Mouse (Mus musculus): ENCODE results near the gene Prkca. TPM values are rescaled to one million over a fixed set of nuclear protein-coding genes. Genes with fewer than 3 reads are reported as not detected.

Prkca gene
- polyA plus RNA-seq, 1 experiment from 2014 or later = 5.3 TPM

GRCm38 (mm10) chr11:108236195-108236594 lies 107.5 kb downstream of the Prkca start:
- ATAC-seq (no peak), DNase-seq (ENCODE audit: low spot score) (no peak)
- 21% methylated on average over 2 of the region's 2 CpGs for WGBS
- no peaks in the 10 kb centered on the region for H3K9me3 ChIP-seq (replicated peaks; ENCODE audit: control insufficient read depth, low read length)
- no peak overlapping the region for H3K9ac ChIP-seq (ENCODE audit: low read length)
- no peaks in the 10 kb centered on the region for H3K36me3 ChIP-seq (ENCODE audit: control insufficient read depth, insufficient read depth, low read length)
- no peaks in the 10 kb centered on the region for H3K27me3 ChIP-seq (replicated peaks; ENCODE audit: control insufficient read depth, insufficient read depth, low read length)
- H3K27ac ChIP-seq (ENCODE audit: low read depth, low read length) = no peak overlapping the region
- no peak overlapping the region for H3K4me3 ChIP-seq (ENCODE audit: low read depth, low read length)
- peaks cover 4% of the 10 kb centered on the region; the same call in 1 of the 2 replicates for H3K4me1 ChIP-seq (ENCODE audit: control insufficient read depth, insufficient read depth, low read length)
- H3K4me2 ChIP-seq (ENCODE audit: low read length) = no peak overlapping the region

- ATAC-seq = no peak
- Histone ChIP-seq H3K9me3 (replicated peaks; ENCODE audit: control insufficient read depth, low read length) (no peaks in the 10 kb centered on the region), H3K27me3 (replicated peaks; ENCODE audit: control insufficient read depth, insufficient read depth, low read length) (no peaks in the 10 kb centered on the region), H3K36me3 (ENCODE audit: control insufficient read depth, insufficient read depth, low read length) (no peaks in the 10 kb centered on the region), H3K4me3 (ENCODE audit: low read depth, low read length) (no peak overlapping the region), H3K4me1 (ENCODE audit: control insufficient read depth, insufficient read depth, low read length) (peaks cover 4% of the 10 kb centered on the region; the same call in 1 of the 2 replicates), H3K9ac (ENCODE audit: low read length) (no peak overlapping the region), H3K27ac (ENCODE audit: low read depth, low read length) (no peak overlapping the region), H3K4me2 (ENCODE audit: low read length) (no peak overlapping the region)
- no peak for DNase-seq (ENCODE audit: low spot score)
- WGBS = 90% methylated on average over 5 of the region's 5 CpGs
Observed at GRCm38 (mm10) chr11:108235081-108235703, 108.5 kb downstream of the Prkca start.

GRCm38 (mm10) chr11:108233015-108233414 lies 110.7 kb downstream of the Prkca start:
- H3K4me2 ChIP-seq (ENCODE audit: low read length) = no peak overlapping the region
- no peak overlapping the region for H3K9ac ChIP-seq (ENCODE audit: low read length)
- H3K27me3 ChIP-seq (replicated peaks; ENCODE audit: control insufficient read depth, insufficient read depth, low read length) = no peaks in the 10 kb centered on the region
- DNase-seq (ENCODE audit: low spot score) (no peak), ATAC-seq (no peak)
- H3K36me3 ChIP-seq (ENCODE audit: control insufficient read depth, insufficient read depth, low read length) = no peaks in the 10 kb centered on the region
- no peaks in the 10 kb centered on the region for H3K9me3 ChIP-seq (replicated peaks; ENCODE audit: control insufficient read depth, low read length)
- H3K4me3 ChIP-seq (ENCODE audit: low read depth, low read length) = no peak overlapping the region
- H3K4me1 ChIP-seq (ENCODE audit: control insufficient read depth, insufficient read depth, low read length) = peaks cover 4% of the 10 kb centered on the region; the same call in 1 of the 2 replicates
- H3K27ac ChIP-seq (ENCODE audit: low read depth, low read length) = no peak overlapping the region
- 79% methylated on average over 5 of the region's 5 CpGs for WGBS

- Histone ChIP-seq H3K9ac (ENCODE audit: low read length) (no peak overlapping the region), H3K4me2 (ENCODE audit: low read length) (no peak overlapping the region), H3K36me3 (ENCODE audit: control insufficient read depth, insufficient read depth, low read length) (no peaks in the 10 kb centered on the region), H3K27ac (ENCODE audit: low read depth, low read length) (no peak overlapping the region), H3K4me1 (ENCODE audit: control insufficient read depth, insufficient read depth, low read length) (peaks cover 6% of the 10 kb centered on the region; the same call in 1 of the 2 replicates), H3K27me3 (replicated peaks; ENCODE audit: control insufficient read depth, insufficient read depth, low read length) (no peaks in the 10 kb centered on the region), H3K4me3 (ENCODE audit: low read depth, low read length) (no peak overlapping the region), H3K9me3 (replicated peaks; ENCODE audit: control insufficient read depth, low read length) (no peaks in the 10 kb centered on the region)
- WGBS = 96% methylated on average over 4 of the region's 4 CpGs
- DNase-seq (ENCODE audit: low spot score) = no peak
- ATAC-seq = no peak
Observed at GRCm38 (mm10) chr11:108230101-108230500, 113.6 kb downstream of the Prkca start.

GRCm38 (mm10) chr11:108229176-108229946 lies 114.4 kb downstream of the Prkca start:
- Histone ChIP-seq H3K9me3 (replicated peaks; ENCODE audit: control insufficient read depth, low read length) (no peaks in the 10 kb centered on the region), H3K27me3 (replicated peaks; ENCODE audit: control insufficient read depth, insufficient read depth, low read length) (no peaks in the 10 kb centered on the region), H3K36me3 (ENCODE audit: control insufficient read depth, insufficient read depth, low read length) (no peaks in the 10 kb centered on the region), H3K9ac (ENCODE audit: low read length) (no peak overlapping the region), H3K27ac (ENCODE audit: low read depth, low read length) (no peak overlapping the region), H3K4me1 (ENCODE audit: control insufficient read depth, insufficient read depth, low read length) (peaks cover 6% of the 10 kb centered on the region; the same call in 1 of the 2 replicates), H3K4me2 (ENCODE audit: low read length) (no peak overlapping the region), H3K4me3 (ENCODE audit: low read depth, low read length) (no peak overlapping the region)
- WGBS = 85% methylated on average over 8 of the region's 8 CpGs
- ATAC-seq (no peak), DNase-seq (ENCODE audit: low spot score) (no peak)

GRCm38 (mm10) chr11:108228497-108228896 lies 115.2 kb downstream of the Prkca start:
- no peak overlapping the region for H3K4me3 ChIP-seq (ENCODE audit: low read depth, low read length)
- H3K27me3 ChIP-seq (replicated peaks; ENCODE audit: control insufficient read depth, insufficient read depth, low read length) = no peaks in the 10 kb centered on the region
- peaks cover 13% of the 10 kb centered on the region for H3K4me1 ChIP-seq (ENCODE audit: control insufficient read depth, insufficient read depth, low read length)
- H3K9me3 ChIP-seq (replicated peaks; ENCODE audit: control insufficient read depth, low read length) = no peaks in the 10 kb centered on the region
- no peaks in the 10 kb centered on the region for H3K36me3 ChIP-seq (ENCODE audit: control insufficient read depth, insufficient read depth, low read length)
- H3K9ac ChIP-seq (ENCODE audit: low read length) = no peak overlapping the region
- DNase-seq (ENCODE audit: low spot score) (no peak), ATAC-seq (no peak)
- 89% methylated on average over 4 of the region's 4 CpGs for WGBS
- no peak overlapping the region for H3K4me2 ChIP-seq (ENCODE audit: low read length)
- no peak overlapping the region for H3K27ac ChIP-seq (ENCODE audit: low read depth, low read length)

GRCm38 (mm10) chr11:108226248-108226647 lies 117.5 kb downstream of the Prkca start:
- Histone ChIP-seq H3K4me3 (ENCODE audit: low read depth, low read length) (no peak overlapping the region), H3K4me2 (ENCODE audit: low read length) (no peak overlapping the region), H3K9ac (ENCODE audit: low read length) (no peak overlapping the region), H3K36me3 (ENCODE audit: control insufficient read depth, insufficient read depth, low read length) (no peaks in the 10 kb centered on the region), H3K27me3 (replicated peaks; ENCODE audit: control insufficient read depth, insufficient read depth, low read length) (no peaks in the 10 kb centered on the region), H3K9me3 (replicated peaks; ENCODE audit: control insufficient read depth, low read length) (no peaks in the 10 kb centered on the region), H3K4me1 (ENCODE audit: control insufficient read depth, insufficient read depth, low read length) (peaks cover 23% of the 10 kb centered on the region), H3K27ac (ENCODE audit: low read depth, low read length) (no peak overlapping the region)
- 42% methylated on average over 5 of the region's 5 CpGs for WGBS
- no peak for ATAC-seq
- DNase-seq (ENCODE audit: low spot score) = peak; percentile 39

GRCm38 (mm10) chr11:108224233-108224973 lies 119.3 kb downstream of the Prkca start:
- H3K4me3 ChIP-seq (ENCODE audit: low read depth, low read length) = no peak overlapping the region
- H3K4me1 ChIP-seq (ENCODE audit: control insufficient read depth, insufficient read depth, low read length) = peaks cover 28% of the 10 kb centered on the region
- no peak overlapping the region for H3K27ac ChIP-seq (ENCODE audit: low read depth, low read length)
- WGBS = 30% methylated on average over 11 of the region's 11 CpGs
- H3K4me2 ChIP-seq (ENCODE audit: low read length) = no peak overlapping the region
- H3K36me3 ChIP-seq (ENCODE audit: control insufficient read depth, insufficient read depth, low read length) = no peaks in the 10 kb centered on the region
- no peak overlapping the region for H3K9ac ChIP-seq (ENCODE audit: low read length)
- no peaks in the 10 kb centered on the region for H3K9me3 ChIP-seq (replicated peaks; ENCODE audit: control insufficient read depth, low read length)
- DNase-seq (ENCODE audit: low spot score) = peak; percentile 48
- no peak for ATAC-seq
- no peaks in the 10 kb centered on the region for H3K27me3 ChIP-seq (replicated peaks; ENCODE audit: control insufficient read depth, insufficient read depth, low read length)
